Mouse (Mus musculus) brain, adult 10 weeks (tissue): ENCODE results near the gene Fthl17c. TPM values are rescaled to one million over a fixed set of nuclear protein-coding genes. Genes with fewer than 3 reads are reported as not detected.

ENCODE experiments used
- polyA plus RNA-seq: library from polyadenylated mRNA; stranded (reverse); fragments of 350-450 nt; fragmentation: Illumina TruSeq; extraction: RNeasy Lipid Tissue Mini Kit (QIAGEN cat#74804); gene quantifications from one replicate; pipeline ENCODE4 v1.2.3, GENCODE M21; 2015; ENCODE audit warnings: low read depth, low replicate concordance

Gene Fthl17c
- not detected for polyA plus RNA-seq

DNA sequence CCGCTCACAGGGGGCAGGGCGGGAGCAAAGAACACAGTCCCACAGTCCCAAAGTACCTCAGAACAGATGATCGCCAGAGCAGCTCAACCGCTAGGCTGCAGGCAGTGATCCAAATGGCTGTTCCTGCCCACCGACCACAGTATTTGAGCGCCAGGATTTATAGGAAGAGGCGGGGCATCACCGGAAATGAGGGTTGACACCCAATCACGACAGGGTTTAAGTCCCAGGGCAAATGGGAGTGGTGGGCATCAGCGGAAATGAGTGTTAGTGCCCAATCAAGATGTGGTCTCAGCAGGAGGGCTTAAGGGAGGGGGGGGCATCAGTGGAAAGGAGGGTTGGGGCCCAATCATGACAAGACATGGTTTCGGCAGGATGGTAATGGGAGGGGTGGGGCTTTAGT is at the start of gene Fthl17c:
Gene Fthl17c (minus strand): TSS at position 101 of the 400 bp plus-strand sequence.

DNA sequence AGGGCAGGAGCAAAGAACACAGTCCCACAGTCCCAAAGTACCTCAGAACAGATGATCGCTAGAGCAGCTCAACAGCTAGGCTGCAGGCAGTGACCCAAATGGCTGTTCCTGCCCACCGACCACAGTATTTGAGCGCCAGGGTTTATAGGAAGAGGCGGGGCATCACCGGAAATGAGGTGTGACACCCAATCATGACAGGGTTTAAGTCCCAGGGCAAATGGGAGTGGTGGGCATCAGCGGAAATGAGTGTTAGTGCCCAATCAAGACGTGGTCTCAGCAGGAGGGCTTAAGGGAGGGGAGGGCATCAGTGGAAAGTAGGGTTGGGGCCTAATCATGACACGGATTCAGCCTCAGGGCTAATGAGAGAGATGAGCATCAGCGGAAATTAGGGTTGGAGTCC is 10.3 kb upstream of the Fthl17c start, which contains the start of gene Fthl17d:
Gene Fthl17d (minus strand): TSS at position 101 of the 400 bp plus-strand sequence.

GRCm38 (mm10) chrX:8962875-8963274 is 13.5 kb downstream of the Fthl17c start, which contains the start of gene Fthl17b:
TSS of gene Fthl17b (minus strand) at chrX:8962975.

Other genes starting within 250 kb of the Fthl17c start
- not detected for gene Ssx9, start 228.1 kb downstream of the Fthl17c start, polyA plus RNA-seq
- gene Ssxb5, start 172.9 kb downstream of the Fthl17c start, polyA plus RNA-seq, result not detected
- gene Gm6592, start 132.6 kb downstream of the Fthl17c start, polyA plus RNA-seq, result not detected
- not detected for gene Gm5751, start 102.3 kb downstream of the Fthl17c start, polyA plus RNA-seq
- 33.5 TPM for gene B630019K06Rik, start 84.2 kb downstream of the Fthl17c start, polyA plus RNA-seq
- gene Fthl17b, start 13.6 kb downstream of the Fthl17c start, polyA plus RNA-seq, result not detected
- gene Fthl17d, start 10.2 kb upstream of the Fthl17c start, polyA plus RNA-seq, result not detected
- not detected for gene Fthl17e, start 56.9 kb upstream of the Fthl17c start, polyA plus RNA-seq
- gene Fthl17f, start 86.5 kb upstream of the Fthl17c start, polyA plus RNA-seq, result not detected
- gene 4930402K13Rik, start 128.0 kb upstream of the Fthl17c start, polyA plus RNA-seq, result not detected
- 4.9 TPM for gene Lancl3, start 223.3 kb upstream of the Fthl17c start, polyA plus RNA-seq